Mouse (Mus musculus): ENCODE measurements at regions not wholly inside any gene's neighbourhood (a gene's known extent, or its start where the extent isn't known, plus 50 kb on each side); places are given as distances from the start of the nearest gene placed in this dataset.

GRCm38 (mm10) chr13:99780751-99781460, 120.0 kb downstream of the Cartpt start (continued):
- TF ChIP-seq ZC3H11A (IDR thresholded peaks at IDR 0.05; ENCODE audit: low read depth, low read length), result no peak

- Histone ChIP-seq H3K4me1 (ENCODE audit: control insufficient read depth in 1 of 2, insufficient read depth in 2 of 2, low read length in 2 of 2) (no peaks in the 10 kb centered on the region), H3K79me2 (ENCODE audit: control insufficient read depth, insufficient read depth, low read length, poor library complexity) (no peaks in the 10 kb centered on the region), H3K9me3 (replicated peaks; ENCODE audit: insufficient read depth, low read length) (no peaks in the 10 kb centered on the region), H3K27ac (ENCODE audit: control insufficient read depth, low read depth, low read length) (no peak overlapping the region), H3K27me3 (ENCODE audit: control insufficient read depth in 1 of 2, insufficient read depth in 2 of 2, low read length in 2 of 2) (no peaks in the 10 kb centered on the region), H3K36me3 (ENCODE audit: control insufficient read depth in 1 of 2, insufficient read depth in 2 of 2, low read length in 2 of 2) (no peaks in the 10 kb centered on the region), H3K4me3 (ENCODE audit: control insufficient read depth in 1 of 2, insufficient read depth in 1 of 2, low read depth in 2 of 2, low read length in 2 of 2) (no peak overlapping the region), H3K9ac (ENCODE audit: control insufficient read depth, low read depth, low read length, poor library complexity, severe bottlenecking) (no peak overlapping the region)
- DNase-seq (ENCODE audit: low read depth, low spot score), result no peak
- TF ChIP-seq RAD21 (IDR thresholded peaks at IDR 0.05; ENCODE audit: low read depth, low read length) (no peak), USF1 (IDR thresholded peaks at IDR 0.05; ENCODE audit: low read depth, low read length) (no peak), CHD2 (IDR thresholded peaks at IDR 0.05; ENCODE audit: low read length) (no peak), USF2 (IDR thresholded peaks at IDR 0.05; ENCODE audit: borderline replicate concordance in 1 of 2, insufficient read depth in 1 of 2, low read depth in 1 of 2, low read length in 2 of 2) (no peak), ZNF384 (IDR thresholded peaks at IDR 0.05; ENCODE audit: low read depth, low read length) (no peak), JUND (IDR thresholded peaks at IDR 0.05; ENCODE audit: low read depth, low read length) (no peak), CTCF (IDR thresholded peaks at IDR 0.05 in 2 of 3, conservative IDR thresholded peaks at IDR 0.05 in 1 of 3; ENCODE audit: control insufficient read depth in 1 of 3, insufficient read depth in 1 of 3, low read depth in 2 of 3, low read length in 3 of 3, poor library complexity in 1 of 3, severe bottlenecking in 1 of 3) (no peak)
These were observed 122.1 kb downstream of the Cartpt start for GRCm38 (mm10) chr13:99778747-99779146.

GRCm38 (mm10) chr13:99777736-99778135, 123.2 kb downstream of the Cartpt start:
- TF ChIP-seq BHLHE40 (IDR thresholded peaks at IDR 0.05; ENCODE audit: borderline replicate concordance, low read depth, low read length) (no peak), SMC3 (IDR thresholded peaks at IDR 0.05; ENCODE audit: low read depth, low read length) (no peak), TCF12 (IDR thresholded peaks at IDR 0.05; ENCODE audit: low read depth, low read length) (no peak), ETS1 (IDR thresholded peaks at IDR 0.05; ENCODE audit: low read depth, low read length) (no peak), CHD1 (IDR thresholded peaks at IDR 0.05; ENCODE audit: low read depth, low read length) (no peak), UBTF (IDR thresholded peaks at IDR 0.05; ENCODE audit: borderline replicate concordance, insufficient read depth, low read depth, low read length) (no peak), KAT2A (conservative IDR thresholded peaks at IDR 0.05; ENCODE audit: low read depth, low read length) (no peak), JUND (IDR thresholded peaks at IDR 0.05; ENCODE audit: low read depth, low read length) (no peak), MXI1 (IDR thresholded peaks at IDR 0.05; ENCODE audit: low read depth, low read length) (no peak), ZNF384 (IDR thresholded peaks at IDR 0.05; ENCODE audit: low read depth, low read length) (no peak), MEF2A (IDR thresholded peaks at IDR 0.05; ENCODE audit: extremely low read depth, insufficient replicate concordance, low read depth, low read length, poor library complexity, severe bottlenecking) (no peak)
- no peak for DNase-seq (ENCODE audit: low read depth, low spot score)
- no peak overlapping the region for H3K9ac ChIP-seq (ENCODE audit: control insufficient read depth, low read depth, low read length, poor library complexity, severe bottlenecking)

More at GRCm38 (mm10) chr13:99777736-99778135, 123.2 kb downstream of the Cartpt start:
- H3K27me3 ChIP-seq (ENCODE audit: control insufficient read depth in 1 of 2, insufficient read depth in 2 of 2, low read length in 2 of 2), result no peaks in the 10 kb centered on the region
- no peak overlapping the region for H3K27ac ChIP-seq (ENCODE audit: control insufficient read depth, low read depth, low read length)
- H3K9me3 ChIP-seq (replicated peaks; ENCODE audit: insufficient read depth, low read length), result no peaks in the 10 kb centered on the region
- H3K36me3 ChIP-seq (ENCODE audit: control insufficient read depth in 1 of 2, insufficient read depth in 2 of 2, low read length in 2 of 2), result no peaks in the 10 kb centered on the region
- no peaks in the 10 kb centered on the region for H3K4me1 ChIP-seq (ENCODE audit: control insufficient read depth in 1 of 2, insufficient read depth in 2 of 2, low read length in 2 of 2)
- no peaks in the 10 kb centered on the region for H3K79me2 ChIP-seq (ENCODE audit: control insufficient read depth, insufficient read depth, low read length, poor library complexity)
- no peak overlapping the region for H3K4me3 ChIP-seq (ENCODE audit: control insufficient read depth in 1 of 2, insufficient read depth in 1 of 2, low read depth in 2 of 2, low read length in 2 of 2)
